Mouse (Mus musculus) natural killer cell, adult 2 months (primary cell): ENCODE results near the gene Mvb12b.

Source experiments
- DNase-seq, 2 experiments: peaks; one replicate each; pipeline ENCODE4 v3.0.0; 2022; ENCODE audit warnings: low spot score in 2 of 2

Gene Mvb12b

DNA sequence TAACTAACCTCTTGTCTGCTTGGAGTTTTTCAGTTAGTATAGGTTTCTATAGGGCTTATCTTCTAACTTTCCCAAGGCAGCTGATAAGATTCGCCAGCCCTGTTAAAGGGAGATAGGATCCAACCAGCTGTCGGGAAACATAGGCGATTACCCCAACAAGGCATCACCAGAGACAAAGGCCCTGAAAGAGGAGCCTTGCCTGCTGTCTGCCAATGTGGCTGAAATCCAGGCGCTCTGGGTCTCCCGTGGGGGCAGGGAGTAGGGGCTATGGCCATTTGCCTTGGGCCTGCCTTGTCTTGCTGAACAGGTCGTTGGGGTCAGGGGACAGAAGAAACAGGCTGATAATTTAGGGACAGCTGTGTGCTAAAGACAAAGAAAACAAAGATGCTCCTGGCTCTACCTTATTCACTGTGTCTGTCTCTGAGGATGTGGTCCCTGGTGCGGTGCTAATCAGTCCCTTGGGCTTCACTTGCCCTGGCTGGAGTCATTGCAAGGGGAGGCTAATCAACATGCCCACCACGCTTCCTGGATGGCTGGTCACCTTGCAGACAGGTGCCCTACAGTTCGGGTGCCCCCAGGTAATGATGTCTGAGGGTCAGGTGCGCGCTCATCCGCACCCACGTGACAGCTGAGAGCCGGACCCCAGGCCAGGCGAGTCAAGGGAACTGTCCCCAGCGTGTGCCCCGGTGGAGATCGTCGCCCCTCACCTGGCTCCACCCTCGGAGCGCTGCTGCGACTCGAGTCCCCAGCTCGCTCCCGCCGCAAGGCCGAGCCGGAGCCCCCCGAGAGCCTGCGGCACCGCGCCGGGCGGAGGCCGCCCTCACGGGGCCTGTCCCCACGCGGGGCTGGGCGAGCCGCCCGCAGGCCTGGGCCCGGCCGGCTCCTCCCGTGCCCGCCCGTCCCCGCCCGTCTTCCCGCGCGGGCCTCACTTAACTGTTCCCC, 1.1 kb downstream of the Mvb12b start:
- peak; percentile 13 to 22 for DNase-seq

DNA sequence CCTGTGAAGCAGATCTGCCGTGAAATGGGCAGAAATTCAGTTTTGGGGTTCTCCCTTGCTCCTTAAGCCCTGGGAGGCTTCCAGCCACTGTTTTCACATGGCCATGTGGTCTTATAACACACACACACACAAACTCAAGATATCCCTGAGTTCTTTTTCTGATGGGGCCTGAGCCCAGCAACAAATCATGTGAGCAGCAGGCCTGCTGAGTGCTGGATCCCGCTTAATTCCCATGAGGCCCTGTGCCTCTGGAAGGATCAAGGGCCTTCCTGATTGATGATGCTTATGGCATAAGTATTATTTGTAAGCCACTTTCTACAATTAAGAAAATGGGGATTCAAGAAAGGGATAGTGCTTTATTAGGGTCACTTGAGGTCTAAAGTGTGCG, 2.5 kb downstream of the Mvb12b start:
- no peak for DNase-seq

DNA sequence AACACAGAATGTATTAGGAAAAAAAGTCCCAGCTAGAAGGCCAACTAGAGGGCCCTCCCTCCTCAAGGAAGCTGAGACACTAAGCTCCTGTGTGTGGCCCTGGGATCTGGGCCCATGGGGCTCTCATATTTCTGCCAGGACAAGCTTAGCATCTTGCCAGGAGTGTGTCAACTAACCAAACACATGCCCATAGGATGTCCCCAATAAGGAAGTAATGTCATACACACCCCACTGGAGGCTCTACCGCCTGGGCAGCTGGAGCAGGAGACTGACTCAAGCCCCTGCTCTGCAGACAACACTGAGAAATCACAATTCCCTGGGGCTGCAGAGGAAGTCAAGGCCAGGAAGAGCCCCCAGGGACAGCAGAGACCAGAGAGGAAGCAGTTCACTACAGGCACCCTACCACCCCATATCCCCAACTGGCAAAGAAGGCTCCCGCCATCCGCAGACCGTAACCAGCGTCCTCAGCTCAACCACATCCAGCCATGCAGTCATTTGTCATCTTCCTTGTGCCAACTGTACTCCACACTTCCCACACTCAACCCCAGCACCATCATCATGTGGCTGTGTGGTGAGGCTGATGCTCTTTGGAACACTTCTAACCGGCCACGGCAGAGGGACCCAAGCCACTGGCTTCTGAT, 3.0 kb downstream of the Mvb12b start:
- DNase-seq: no peak

DNA sequence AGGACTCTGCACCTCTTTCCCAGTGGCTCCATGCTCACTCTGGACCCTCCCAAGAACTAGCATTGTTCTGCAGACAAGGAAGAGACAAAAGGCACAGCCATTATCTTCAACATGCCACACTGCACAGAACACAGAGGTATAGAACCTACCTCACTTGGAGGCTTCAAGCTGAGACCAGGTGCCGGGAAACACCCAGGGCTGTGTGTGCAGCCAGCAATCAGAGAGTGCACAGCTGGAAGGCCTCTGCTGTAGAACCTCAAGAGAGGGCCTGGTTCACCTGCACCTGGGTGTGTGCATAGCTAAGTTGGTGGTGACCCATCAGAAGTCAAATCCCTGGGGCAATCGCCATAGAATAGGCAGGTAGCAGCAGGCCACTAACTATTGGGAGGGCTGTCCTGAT, 8.5 kb downstream of the Mvb12b start:
- no peak for DNase-seq

DNA sequence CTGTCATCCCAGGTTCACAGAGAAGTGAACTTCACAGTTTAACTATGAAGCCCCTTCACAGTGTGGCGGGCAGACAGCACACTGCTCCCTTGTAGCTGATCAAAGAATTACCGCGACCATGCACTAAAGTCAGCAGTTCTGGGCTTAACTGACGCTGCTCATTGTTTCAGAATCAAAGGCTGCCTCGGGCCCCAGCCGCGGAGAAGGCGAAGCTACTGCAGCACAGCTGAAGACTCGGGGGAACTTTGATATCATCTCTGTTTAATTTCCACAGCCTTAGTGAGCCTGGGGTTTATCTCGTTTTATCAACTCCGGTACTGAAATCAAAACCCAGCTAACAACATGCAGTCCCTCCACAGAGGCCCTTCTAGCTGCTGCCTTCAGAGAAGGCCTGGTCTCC, 9.3 kb downstream of the Mvb12b start:
- DNase-seq: no peak

DNA sequence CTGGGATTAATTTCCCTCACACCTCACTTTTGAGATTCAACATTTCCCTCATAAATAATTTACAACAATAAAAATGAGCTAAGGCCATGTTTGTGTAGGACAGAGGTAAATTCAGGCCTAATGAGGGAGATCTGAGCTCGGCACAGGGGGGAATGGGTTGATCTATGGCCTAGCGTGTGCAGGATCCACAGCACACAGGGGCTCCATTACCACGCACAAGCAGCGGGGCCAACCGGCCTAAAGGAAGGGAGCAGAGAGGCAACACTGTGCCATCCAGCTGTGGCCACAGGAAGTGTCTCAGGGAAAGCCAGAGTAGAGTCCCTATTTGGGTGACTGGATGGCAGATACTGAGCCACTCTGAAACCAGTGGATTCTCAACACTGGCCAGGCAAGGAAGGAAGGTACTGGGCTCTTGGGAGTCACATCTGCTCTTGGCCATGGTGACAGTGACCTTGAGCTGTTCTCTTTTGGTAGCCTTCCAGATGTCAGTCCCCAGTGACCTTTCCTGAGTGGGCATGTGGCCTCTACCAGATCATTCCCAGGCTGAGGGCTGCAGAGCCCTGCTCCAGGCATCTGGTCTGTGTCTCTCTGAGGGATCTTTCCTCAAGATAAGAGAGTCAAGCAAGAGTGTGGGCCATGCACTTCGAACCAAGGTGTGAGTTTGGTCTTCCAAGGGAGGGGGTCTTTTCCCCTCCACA, 9.9 kb downstream of the Mvb12b start:
- no peak for DNase-seq

DNA sequence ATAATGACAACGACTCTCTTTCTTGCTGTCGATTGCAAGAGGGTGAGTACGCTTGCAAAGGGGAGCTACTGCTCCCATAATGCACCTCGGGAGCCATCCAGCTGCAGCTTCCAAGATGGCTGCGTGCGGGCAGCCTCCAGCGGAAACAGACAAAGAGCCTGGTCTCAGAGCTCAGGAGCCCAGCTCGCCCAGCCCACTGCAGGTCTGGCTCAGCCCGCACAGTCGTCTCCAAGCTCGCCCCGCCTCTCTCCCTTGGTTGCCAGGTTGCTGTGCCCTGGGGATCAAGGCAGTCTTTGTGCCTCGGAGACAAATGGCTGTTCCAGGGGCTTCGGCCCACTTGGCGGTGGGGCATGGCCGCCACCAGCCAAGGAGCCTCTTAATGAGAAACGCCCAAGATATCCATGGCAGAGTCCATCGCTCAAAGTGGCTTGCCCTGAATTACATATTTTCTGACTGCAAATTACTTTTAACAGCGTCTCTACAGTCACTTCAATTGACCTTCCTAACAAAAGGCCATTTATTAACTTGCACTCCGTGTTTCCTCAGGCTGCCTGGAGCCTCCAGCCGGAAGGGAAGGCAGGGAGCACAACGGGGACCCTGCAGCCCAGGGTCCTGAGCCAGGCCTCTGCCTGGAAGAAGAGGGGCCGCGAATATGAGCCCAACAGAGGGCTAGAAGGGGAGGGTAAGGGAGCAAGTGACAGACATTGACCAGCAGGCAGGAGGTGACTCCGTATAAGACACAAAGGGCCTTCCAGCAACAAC, 11.0 kb downstream of the Mvb12b start:
- no peak for DNase-seq

DNA sequence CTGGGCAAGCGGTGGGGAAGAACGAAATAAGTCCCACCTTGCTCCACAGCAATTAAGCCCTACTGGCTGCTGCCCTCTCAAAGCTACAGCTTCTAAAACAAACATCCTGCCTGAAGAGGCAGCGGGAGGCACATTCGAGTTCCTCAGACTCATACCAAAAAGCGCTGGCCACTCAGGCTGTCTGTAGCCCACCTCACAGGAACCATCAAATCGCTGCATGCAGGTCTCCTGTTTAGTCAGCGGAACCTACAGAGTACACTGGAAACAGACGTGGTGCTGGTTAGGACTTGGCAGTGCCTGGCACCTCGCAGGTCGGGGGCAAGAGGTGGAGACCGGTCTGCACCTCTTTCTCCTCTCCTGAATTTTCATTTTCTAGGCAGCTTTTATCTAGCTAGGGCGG, 12.2 kb downstream of the Mvb12b start:
- no peak for DNase-seq

DNA sequence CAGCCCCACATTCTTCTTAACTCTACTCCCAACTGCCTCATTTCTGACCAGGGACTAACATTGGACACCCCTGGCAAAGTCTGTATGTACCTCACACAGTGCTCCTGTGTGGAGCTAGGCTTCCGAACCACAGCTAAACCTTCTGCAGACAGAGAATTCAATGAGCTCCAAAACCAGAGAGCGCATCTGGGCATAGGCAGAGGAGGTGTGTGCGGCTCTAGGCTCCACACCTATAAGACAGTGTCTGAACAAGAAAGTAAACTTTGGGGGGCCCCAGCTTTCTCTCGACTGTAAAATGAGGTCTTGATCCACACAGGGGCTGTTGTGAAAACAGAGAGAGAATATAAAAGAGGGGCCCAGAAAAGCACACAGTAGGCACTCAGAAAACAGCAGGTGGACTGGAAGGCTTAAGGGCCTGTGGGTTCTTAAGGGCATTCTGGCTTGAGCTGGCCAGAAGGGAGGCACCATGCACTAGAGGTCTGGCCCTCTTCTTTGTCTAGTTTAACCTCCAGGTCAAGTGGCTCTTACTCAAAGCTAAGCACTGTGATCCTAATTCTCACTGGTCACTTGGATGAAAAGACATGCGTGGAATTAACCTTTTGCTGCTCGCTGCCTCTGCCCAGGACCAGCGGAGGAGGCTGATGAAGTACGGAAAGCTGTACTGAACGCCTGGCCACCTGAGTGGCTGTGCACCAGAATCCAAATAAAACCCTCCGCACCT, 12.7 kb downstream of the Mvb12b start:
- DNase-seq: no peak

DNA sequence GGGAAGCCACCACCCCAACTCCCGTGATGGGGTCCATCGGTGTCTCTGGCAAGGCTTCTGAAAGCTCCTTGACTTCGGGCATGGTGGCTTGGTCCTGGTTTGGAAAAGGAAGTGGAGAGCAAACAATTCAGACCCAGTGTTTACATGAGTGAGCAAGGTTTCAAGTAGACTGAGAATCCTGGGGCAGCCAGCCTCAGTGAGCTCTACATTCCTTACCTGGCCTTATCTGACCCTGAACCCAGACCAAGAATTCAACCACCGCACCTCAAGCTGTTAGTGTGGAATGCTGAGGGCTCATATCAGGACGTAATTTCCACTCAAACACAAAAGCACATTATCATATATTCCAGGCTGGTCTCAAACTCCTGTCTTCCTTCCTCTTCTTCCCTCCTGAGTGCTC, 13.4 kb downstream of the Mvb12b start:
- DNase-seq: no peak

DNA sequence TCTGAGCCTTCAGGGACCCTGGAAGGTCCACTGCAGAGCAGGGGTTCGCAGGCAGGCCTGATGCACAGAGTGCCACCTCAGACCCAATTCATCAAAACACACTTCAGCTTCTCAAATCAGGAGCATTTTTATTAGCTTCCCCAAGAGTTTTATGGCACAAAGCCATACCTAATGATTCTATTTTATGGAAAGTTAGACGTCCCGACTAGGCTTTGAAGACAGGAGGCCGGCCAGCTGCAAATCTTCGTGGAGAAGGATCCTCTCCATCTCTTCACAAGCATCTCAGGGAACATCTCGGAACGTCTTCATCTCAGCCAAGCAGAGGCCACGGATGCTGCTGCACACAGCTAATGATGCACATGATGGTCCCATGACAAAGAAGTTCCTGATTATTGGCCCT, 14.2 kb downstream of the Mvb12b start:
- no peak for DNase-seq

DNA sequence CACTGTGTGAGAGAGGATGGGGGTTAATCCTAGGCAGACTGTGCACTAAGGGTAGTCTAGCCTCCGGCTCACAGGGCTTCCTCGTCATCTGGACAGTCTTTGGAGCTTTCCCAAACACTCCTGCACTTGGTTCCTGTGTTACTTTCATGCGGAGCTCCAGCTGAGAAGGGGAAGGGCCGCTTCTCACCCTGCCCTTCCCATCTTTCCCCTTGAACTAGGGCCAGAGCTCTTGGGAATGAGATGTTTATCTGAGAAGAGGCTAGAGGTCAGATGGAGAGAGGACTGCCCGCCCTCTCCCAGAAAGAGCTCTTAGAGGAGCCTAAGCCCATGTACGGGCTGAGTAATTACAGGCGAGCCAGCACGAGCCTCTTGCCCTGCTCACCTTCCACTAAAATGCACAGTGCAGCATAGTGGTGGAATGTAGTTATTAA, 14.9 kb downstream of the Mvb12b start:
- DNase-seq: no peak

DNA sequence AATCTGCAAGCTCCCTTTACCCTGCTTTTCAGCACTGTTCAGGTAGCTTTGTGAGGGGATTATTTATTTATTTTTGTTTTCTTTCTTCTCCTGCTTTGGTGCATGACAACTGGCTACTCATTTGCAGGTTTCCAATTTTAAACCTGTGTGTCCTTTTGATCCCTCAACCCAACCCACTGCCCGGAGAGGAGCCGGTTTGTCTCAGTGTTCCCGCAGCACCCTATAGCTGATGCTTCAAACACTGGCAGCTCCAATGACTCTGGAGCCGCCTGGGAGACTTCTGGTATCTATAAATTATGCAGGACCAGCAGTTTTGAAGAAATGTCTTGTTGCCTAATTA, 16.6 kb downstream of the Mvb12b start:
- DNase-seq: no peak

DNA sequence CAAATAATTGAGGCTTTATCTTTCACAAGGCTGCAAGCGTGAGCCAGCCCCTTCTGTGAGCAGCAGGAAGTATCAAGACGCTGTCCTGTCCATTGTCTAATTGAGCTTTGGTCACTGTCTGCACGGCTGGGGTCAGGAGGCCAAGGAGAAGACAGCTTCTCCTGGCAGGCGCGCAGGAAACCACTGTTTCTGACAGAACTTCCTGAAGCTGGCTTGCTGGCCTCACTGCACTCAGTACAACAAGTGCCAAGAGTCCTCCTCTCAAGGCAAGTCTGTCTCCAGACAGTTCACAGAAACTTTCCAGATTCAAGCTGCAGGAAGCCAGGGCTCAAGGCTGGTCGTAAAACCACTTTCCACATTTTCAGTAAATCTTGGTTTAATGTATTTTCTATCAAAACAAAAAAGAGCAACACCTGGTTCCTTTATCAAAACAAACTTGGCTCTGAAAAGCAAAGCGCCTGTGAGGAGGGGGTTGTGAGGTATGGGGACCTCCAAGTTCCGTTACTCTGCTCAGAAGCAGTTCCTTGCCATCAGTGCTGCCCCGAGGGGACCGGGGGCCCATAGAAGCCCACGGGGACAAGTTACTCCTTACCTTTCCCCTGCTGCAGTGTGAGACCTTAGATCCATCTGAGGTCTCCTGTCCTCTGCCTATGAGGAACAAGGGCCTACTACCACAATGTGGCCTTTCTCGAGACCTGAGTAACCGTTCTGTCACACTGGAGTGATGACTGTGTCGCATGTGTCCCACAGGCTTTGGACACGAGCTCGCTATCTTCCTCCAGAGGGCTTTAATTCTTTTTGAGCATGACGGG, 17.2 kb downstream of the Mvb12b start:
- DNase-seq: no peak

DNA sequence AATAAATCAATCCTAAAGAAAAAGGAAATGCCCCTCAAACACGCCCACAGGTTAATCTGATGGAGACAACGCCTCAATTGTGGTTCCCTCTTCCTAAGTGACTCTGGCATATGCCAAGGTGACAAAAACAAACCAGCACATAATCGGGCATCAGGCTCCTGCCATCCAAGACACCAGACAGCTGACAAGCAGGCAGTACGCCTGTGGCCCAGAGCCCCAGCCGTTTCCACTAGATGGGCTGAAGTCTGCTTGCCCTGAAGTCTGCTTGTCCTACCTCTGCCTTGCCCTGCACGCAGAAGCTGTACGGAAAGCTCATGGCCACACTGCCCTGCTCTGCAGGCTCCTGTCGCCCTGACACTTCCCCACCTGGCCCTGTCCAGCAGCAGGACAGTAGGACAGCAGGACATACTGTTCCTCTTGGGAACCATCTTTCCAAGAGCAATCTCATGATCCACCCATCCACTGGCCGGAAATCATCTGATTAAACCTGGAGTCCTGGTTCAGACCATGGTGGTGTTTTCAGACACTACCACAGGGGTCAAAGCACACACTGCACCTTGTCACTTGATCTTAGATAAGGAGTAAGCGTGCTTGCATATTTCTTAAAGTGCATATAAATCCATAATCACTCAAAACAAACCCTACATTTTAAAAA, 17.9 kb downstream of the Mvb12b start:
- DNase-seq: no peak

DNA sequence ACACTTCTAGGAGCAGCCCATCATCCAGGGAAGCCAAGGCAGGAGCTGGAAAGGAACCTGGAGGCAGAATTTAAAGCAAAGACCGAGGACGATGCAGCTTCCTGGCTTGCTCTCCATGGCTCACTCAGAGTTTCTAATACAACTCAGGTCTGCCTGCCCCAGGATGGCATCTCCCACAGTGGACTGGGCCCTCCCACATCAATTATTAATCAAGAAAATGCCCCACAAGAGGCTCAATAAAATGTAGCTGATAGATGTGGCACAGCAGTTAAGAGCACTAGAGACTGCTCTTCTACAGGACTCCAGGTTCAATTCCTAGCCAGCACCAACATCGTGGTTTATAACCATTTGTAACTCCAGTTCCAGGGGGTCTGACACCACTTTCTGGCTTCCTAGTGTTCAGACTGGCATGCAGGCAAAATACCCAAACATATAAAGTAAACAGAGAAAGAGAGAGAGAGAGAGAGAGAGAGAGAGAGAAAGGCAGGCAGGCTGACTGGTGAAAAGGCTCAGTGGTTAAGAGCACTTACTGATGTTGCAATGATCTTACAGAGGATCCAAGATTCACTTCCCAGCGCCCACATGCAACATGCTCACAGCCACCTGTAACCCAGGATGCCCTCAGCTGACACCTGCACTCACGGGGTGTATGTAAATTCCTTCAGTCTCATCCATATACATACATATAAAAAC, 18.6 kb downstream of the Mvb12b start:
- no peak for DNase-seq

DNA sequence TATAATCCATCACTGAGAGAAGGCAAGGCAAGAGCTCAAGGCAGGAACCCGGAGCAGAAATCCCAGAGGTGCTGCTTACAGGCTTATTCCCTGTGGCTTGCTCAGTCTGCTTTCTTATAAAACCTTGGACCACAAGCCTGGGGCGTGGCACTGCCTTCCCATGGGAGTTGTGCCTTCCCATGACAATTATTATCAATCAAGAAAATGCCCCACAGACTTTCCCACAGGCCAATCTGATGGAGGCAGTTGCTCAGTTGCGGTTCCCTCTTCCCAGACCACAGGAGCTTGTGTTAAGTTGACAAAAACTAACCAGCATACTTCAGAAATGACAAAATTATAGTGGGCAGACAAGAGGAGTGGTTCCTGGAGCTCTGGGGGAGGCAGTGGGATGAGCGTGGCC, 19.4 kb downstream of the Mvb12b start:
- DNase-seq: no peak

DNA sequence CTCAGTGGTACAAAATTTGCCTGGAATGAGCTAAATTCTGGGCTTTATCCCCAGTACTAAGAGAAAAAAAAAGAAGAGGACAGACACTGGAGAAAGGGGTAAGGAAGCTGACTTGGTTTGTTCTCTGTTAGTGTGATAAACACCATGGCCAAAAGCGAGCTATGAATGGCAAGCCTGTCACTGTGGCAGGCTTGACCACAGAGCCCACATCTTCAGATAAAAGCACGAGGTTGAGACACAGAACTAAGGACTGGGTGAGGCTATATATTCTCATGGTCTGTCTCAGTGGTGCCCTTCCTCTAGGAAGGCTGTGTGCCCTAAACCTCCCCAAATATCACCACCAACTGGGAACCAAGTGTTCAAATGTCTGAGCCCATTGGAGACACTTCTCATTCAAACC, 31.0 kb downstream of the Mvb12b start:
- DNase-seq: peak in 1 of 2 experiments; percentile 47
